10 mouse cellular contexts compared by ENCODE assay signal in the genomic region with DNA sequence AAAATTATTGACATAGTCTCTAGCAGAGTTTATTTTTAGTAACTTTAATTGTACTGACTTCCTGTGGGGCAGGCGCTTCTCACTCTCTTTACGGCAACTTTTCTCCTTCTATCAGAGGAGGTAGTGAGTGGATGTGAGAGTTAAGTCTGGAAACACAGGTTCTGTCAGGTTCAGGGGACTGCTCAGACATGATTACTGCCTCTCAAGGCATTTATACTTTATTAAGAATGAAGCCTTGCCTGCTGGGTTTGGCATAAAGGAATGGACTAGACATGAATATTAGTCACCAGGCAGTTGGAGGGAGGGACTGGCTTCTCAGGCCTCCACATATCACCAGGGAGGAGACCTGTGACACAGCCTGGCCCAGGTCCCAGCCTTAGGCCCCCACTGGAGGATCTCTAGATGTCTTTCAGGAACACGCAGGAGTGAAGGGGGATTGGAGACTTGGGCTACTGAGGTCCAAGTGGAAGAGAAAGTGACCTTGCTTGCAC. TPM values are rescaled to one million over a fixed set of nuclear protein-coding genes. Genes with fewer than 3 reads are reported as not detected.
DNase-seq lines count a peak whose midpoint lies in the region; ATAC-seq and TF ChIP-seq lines count a peak whose summit lies in the region.
"Had no signal": no experiment of that assay in that cellular context is flagged by ENCODE, and none has a peak within 500 bp of the region (broad histone marks: within the 10 kb centered on the region; RNA-seq: fewer than 3 reads in every experiment).

No protein-coding gene starts in this region.

- H3K4me1 ChIP-seq in embryonic facial prominence, embryonic 12.5 days = peaks cover 24% of the 10 kb centered on the region
- peaks cover 33% of the 10 kb centered on the region for H3K4me1 ChIP-seq in limb, embryonic 14.5 days (ENCODE audit: control insufficient read depth, insufficient read depth, low read length)

- no peak for TF ChIP-seq POLR2A in limb, embryonic 14.5 days (IDR thresholded peaks at IDR 0.05; ENCODE audit: borderline replicate concordance, extremely low read depth, insufficient read depth, insufficient read length)

- H3K4me3 ChIP-seq in embryonic facial prominence, embryonic 12.5 days = no peak overlapping the region
- H3K4me3 ChIP-seq in limb, embryonic 14.5 days (replicated peaks; ENCODE audit: low read length) = no peak overlapping the region

- no peaks in the 10 kb centered on the region for H3K36me3 ChIP-seq in embryonic facial prominence, embryonic 12.5 days
- no peaks in the 10 kb centered on the region for H3K36me3 ChIP-seq in limb, embryonic 14.5 days (ENCODE audit: control insufficient read depth, insufficient read depth, low read length)

- intact Hi-C loops in left cerebral cortex, postnatal 4 days (cut with DNase I) = no loop called here

- peak; percentile 32; the same call in 1 of the 2 replicates for ATAC-seq in embryonic facial prominence, embryonic 12.5 days (ENCODE audit: insufficient number of reproducible peaks, insufficient read depth, low FRiP score, low TSS enrichment)
- no peak for ATAC-seq in limb, embryonic 14.5 days (ENCODE audit: low FRiP score, low read depth)

- no peak overlapping the region for H3K4me2 ChIP-seq in embryonic facial prominence, embryonic 12.5 days (replicated peaks)
- no peak overlapping the region for H3K4me2 ChIP-seq in limb, embryonic 14.5 days (replicated peaks; ENCODE audit: low read depth, low read length, severe bottlenecking)

- peak overlapping the region; percentile 77 for H3K27ac ChIP-seq in embryonic facial prominence, embryonic 12.5 days
- peak overlapping the region; percentile 69 for H3K27ac ChIP-seq in limb, embryonic 14.5 days (replicated peaks; ENCODE audit: low read depth, low read length)

- no peaks in the 10 kb centered on the region for H3K9me3 ChIP-seq in embryonic facial prominence, embryonic 12.5 days
- H3K9me3 ChIP-seq in limb, embryonic 14.5 days (ENCODE audit: control insufficient read depth, low read length) = no peaks in the 10 kb centered on the region

- peak; percentile 25 for DNase-seq in cerebellum, adult 11 months
- no peak for DNase-seq in cerebellum, postnatal 4 days (ENCODE audit: low spot score in 2 of 2)
- DNase-seq in left cerebral cortex, postnatal 4 days = peak; percentile 43
- DNase-seq in left cerebral cortex, adult 18-20 months (ENCODE audit: low spot score in 2 of 2) = no peak
- no peak for DNase-seq in limb, embryonic 14.5 days (ENCODE audit: low spot score)
- no peak for DNase-seq in spleen, postnatal 36 days (ENCODE audit: low spot score in 2 of 2)
- DNase-seq in spleen, adult 18-20 months = no peak
- DNase-seq: gastrocnemius, postnatal 14 days had no signal

- H3K9ac ChIP-seq in embryonic facial prominence, embryonic 12.5 days = no peak overlapping the region
- H3K9ac ChIP-seq in limb, embryonic 14.5 days (ENCODE audit: low read depth, low read length, severe bottlenecking) = no peak overlapping the region

- WGBS in embryonic facial prominence, embryonic 12.5 days = 39% methylated on average over 3 of the region's 3 CpGs
- WGBS in limb, embryonic 14.5 days = 30% methylated on average over 3 of the region's 3 CpGs

- H3K27me3 ChIP-seq in embryonic facial prominence, embryonic 12.5 days = no peaks in the 10 kb centered on the region
- H3K27me3 ChIP-seq in limb, embryonic 14.5 days (ENCODE audit: control insufficient read depth, insufficient read depth, low read length) = no peaks in the 10 kb centered on the region

RNA-seq across cellular contexts. Expression of a gene that starts 58.2 kb away (rescaled TPM):
- 10 to 100 TPM; 37.9 to 41.7 TPM for total RNA-seq in left cerebral cortex, postnatal 4 days (2021)
- total RNA-seq in left cerebral cortex, adult 18-20 months (2021) = 100 to 1,000 TPM; 104 to 117 TPM
- polyA plus RNA-seq in embryonic facial prominence, embryonic 12.5 days (2016; fragmentation: Nextera tagmentation; extraction: Ambion mirVana) = 5.8 and 7.5 TPM in 2 replicates
- polyA plus RNA-seq in limb, embryonic 14.5 days (2012; rRNA removed) = 8.1 and 10.2 TPM in 2 replicates
- polyA plus RNA-seq in limb, embryonic 14.5 days (2014; fragmentation: Nextera tagmentation; extraction: Ambion mirVana) = 8.9 and 12.0 TPM in 2 replicates
- total RNA-seq: common myeloid progenitor, adult 5-6 weeks had no signal

Comparison
In these comparisons a context has a peak if more than half of its experiments do, and no peak if none do; other contexts are left out.
1. DNase-seq: peak in cerebellum, adult 11 months (single experiment) and left cerebral cortex, postnatal 4 days (single experiment); none in cerebellum, postnatal 4 days (0 of 2), left cerebral cortex, adult 18-20 months (0 of 2), limb, embryonic 14.5 days (single experiment), spleen, postnatal 36 days (0 of 2) and spleen, adult 18-20 months (0 of 2).